Mouse (Mus musculus) layer of hippocampus, adult 11-12 months (tissue): Measurements from ENCODE around the gene Ttbk2.

Source experiments
- DNase-seq: peaks from one replicate; pipeline ENCODE4 v3.0.0; 2022; ENCODE audit warnings: low spot score

Gene Ttbk2

GRCm38 (mm10) chr2:120745496-120745895 is 104.9 kb downstream of the Ttbk2 start:
- no peak for DNase-seq

- no peak for DNase-seq
These were observed 118.4 kb downstream of the Ttbk2 start for GRCm38 (mm10) chr2:120731877-120732530.

GRCm38 (mm10) chr2:120731167-120731862 is 119.1 kb downstream of the Ttbk2 start:
- DNase-seq, result peak; percentile 88

GRCm38 (mm10) chr2:120730639-120731166 is 119.7 kb downstream of the Ttbk2 start:
- no peak for DNase-seq

GRCm38 (mm10) chr2:120729775-120730585 is 120.4 kb downstream of the Ttbk2 start:
- DNase-seq, result no peak

GRCm38 (mm10) chr2:120724176-120724575 is 126.2 kb downstream of the Ttbk2 start:
- DNase-seq, result no peak

- DNase-seq, result no peak
These were observed 126.8 kb downstream of the Ttbk2 start for GRCm38 (mm10) chr2:120723621-120724020.

- peak; percentile 9 for DNase-seq
These were observed 127.9 kb downstream of the Ttbk2 start for GRCm38 (mm10) chr2:120722491-120722890.

GRCm38 (mm10) chr2:120721911-120722310 is 128.5 kb downstream of the Ttbk2 start:
- no peak for DNase-seq

- no peak for DNase-seq
These were observed 129.6 kb downstream of the Ttbk2 start for GRCm38 (mm10) chr2:120720821-120721220.

- DNase-seq, result no peak
These were observed 131.9 kb downstream of the Ttbk2 start for GRCm38 (mm10) chr2:120718496-120718895.

GRCm38 (mm10) chr2:120713441-120713840 is 137.0 kb downstream of the Ttbk2 start:
- DNase-seq, result no peak

- DNase-seq, result no peak
These were observed 139.5 kb downstream of the Ttbk2 start for GRCm38 (mm10) chr2:120710948-120711347.

- DNase-seq, result no peak
These were observed 140.2 kb downstream of the Ttbk2 start for GRCm38 (mm10) chr2:120710154-120710553.

GRCm38 (mm10) chr2:120707041-120707440 is 143.4 kb downstream of the Ttbk2 start:
- DNase-seq, result no peak

- DNase-seq, result no peak
These were observed 147.7 kb downstream of the Ttbk2 start for GRCm38 (mm10) chr2:120702675-120703074.

- no peak for DNase-seq
These were observed 150.0 kb downstream of the Ttbk2 start for GRCm38 (mm10) chr2:120700379-120700885.

- no peak for DNase-seq
These were observed 152.6 kb downstream of the Ttbk2 start for GRCm38 (mm10) chr2:120697767-120698166.
